Mouse (Mus musculus): ENCODE results near the gene Cdkn1b. TPM values are rescaled to one million over a fixed set of nuclear protein-coding genes. Genes with fewer than 3 reads are reported as not detected.

Cdkn1b gene
- polyA plus RNA-seq, 1 experiment from 2014 or later: 16.1 TPM

DNA sequence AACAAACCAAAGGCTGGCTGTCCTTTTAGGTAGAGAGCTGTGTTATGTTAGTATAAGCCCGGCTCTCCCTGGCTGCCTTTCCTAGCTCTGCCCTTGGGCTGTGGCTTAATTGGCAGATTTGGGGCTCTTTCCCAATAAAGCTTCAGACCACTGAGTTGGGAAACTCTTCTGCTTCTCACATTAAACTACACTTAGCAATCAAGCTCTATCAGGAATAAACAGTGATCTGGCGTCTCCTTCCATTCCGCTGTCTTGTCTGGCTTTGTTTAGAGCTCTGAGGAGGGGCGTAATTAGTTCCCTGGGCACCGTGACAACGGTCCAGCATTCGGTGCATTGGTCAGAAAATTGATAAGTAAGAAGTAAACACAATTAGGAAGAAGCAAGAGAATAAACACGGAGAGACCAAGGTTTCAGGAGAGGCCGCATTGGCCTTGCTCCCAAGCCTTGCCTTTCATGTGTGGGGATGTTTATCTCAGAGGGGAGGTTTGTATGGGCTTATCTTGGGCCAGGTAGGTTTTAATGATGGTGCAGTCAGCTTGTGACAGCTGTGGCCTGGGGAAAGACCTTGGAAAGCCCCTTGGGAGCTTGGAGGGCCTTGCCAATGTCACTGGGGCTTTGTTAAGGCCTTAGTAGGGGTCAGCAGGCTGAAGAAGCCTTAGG lies 41.8 kb downstream of the Cdkn1b start:
- no peak overlapping the region for H3K27ac ChIP-seq (replicated peaks; ENCODE audit: low read depth, low read length)
- H3K4me1 ChIP-seq (ENCODE audit: control insufficient read depth, insufficient read depth, low read length): no peaks in the 10 kb centered on the region
- H3K9me3 ChIP-seq (ENCODE audit: control insufficient read depth, low read length): no peaks in the 10 kb centered on the region
- no peak overlapping the region for H3K4me3 ChIP-seq (ENCODE audit: low read depth, low read length)
- no peak overlapping the region for H3K4me2 ChIP-seq (ENCODE audit: low read depth, severe bottlenecking)
- ATAC-seq (ENCODE audit: insufficient number of reproducible peaks, low FRiP score, low TSS enrichment, low read depth) (no peak), DNase-seq (ENCODE audit: low spot score) (no peak)
- no peaks in the 10 kb centered on the region for H3K27me3 ChIP-seq (ENCODE audit: control insufficient read depth, insufficient read depth, low read length)
- 49% methylated on average over 9 of the region's 9 CpGs for WGBS
- H3K9ac ChIP-seq (ENCODE audit: low read length): no peak overlapping the region
- H3K36me3 ChIP-seq (ENCODE audit: control insufficient read depth, insufficient read depth, low read length): no peaks in the 10 kb centered on the region

GRCm38 (mm10) chr6:134962518-134962893 lies 42.3 kb downstream of the Cdkn1b start:
- ATAC-seq (ENCODE audit: insufficient number of reproducible peaks, low FRiP score, low TSS enrichment, low read depth) (no peak), DNase-seq (ENCODE audit: low spot score) (no peak)
- no peaks in the 10 kb centered on the region for H3K4me1 ChIP-seq (ENCODE audit: control insufficient read depth, insufficient read depth, low read length)
- no peak overlapping the region for H3K4me2 ChIP-seq (ENCODE audit: low read depth, severe bottlenecking)
- no peak overlapping the region for H3K4me3 ChIP-seq (ENCODE audit: low read depth, low read length)
- no peak overlapping the region for H3K27ac ChIP-seq (replicated peaks; ENCODE audit: low read depth, low read length)
- no peaks in the 10 kb centered on the region for H3K27me3 ChIP-seq (ENCODE audit: control insufficient read depth, insufficient read depth, low read length)
- no peak overlapping the region for H3K9ac ChIP-seq (ENCODE audit: low read length)
- WGBS: 83% methylated on average over 5 of the region's 5 CpGs
- no peaks in the 10 kb centered on the region for H3K9me3 ChIP-seq (ENCODE audit: control insufficient read depth, low read length)
- H3K36me3 ChIP-seq (ENCODE audit: control insufficient read depth, insufficient read depth, low read length): no peaks in the 10 kb centered on the region

DNA sequence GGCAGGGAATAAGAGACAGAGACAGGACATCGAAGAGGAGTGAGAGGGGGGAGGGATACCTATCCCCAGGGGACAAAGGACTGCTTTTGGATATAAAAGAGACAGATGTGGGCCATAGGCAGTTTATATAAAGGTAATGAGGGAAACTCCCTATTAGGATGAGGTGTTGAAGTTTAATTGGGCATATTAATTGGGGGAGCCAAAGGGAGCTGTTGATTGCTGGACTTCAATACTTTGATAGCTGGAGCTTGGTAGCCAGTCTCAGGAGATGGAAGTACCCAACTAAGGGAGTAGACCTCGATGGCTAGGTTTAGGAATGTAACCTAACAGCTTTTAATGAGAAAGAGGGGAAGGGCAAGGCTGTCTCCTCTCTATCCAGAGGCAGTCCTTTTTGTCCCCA lies 43.7 kb downstream of the Cdkn1b start:
- Histone ChIP-seq H3K4me2 (ENCODE audit: low read depth, severe bottlenecking) (no peak overlapping the region), H3K4me3 (ENCODE audit: low read depth, low read length) (no peak overlapping the region), H3K9ac (ENCODE audit: low read length) (no peak overlapping the region), H3K36me3 (ENCODE audit: control insufficient read depth, insufficient read depth, low read length) (no peaks in the 10 kb centered on the region), H3K4me1 (ENCODE audit: control insufficient read depth, insufficient read depth, low read length) (no peaks in the 10 kb centered on the region), H3K9me3 (ENCODE audit: control insufficient read depth, low read length) (no peaks in the 10 kb centered on the region), H3K27ac (replicated peaks; ENCODE audit: low read depth, low read length) (no peak overlapping the region), H3K27me3 (ENCODE audit: control insufficient read depth, insufficient read depth, low read length) (no peaks in the 10 kb centered on the region)
- DNase-seq (ENCODE audit: low spot score) (no peak), ATAC-seq (ENCODE audit: insufficient number of reproducible peaks, low FRiP score, low TSS enrichment, low read depth) (no peak)
- WGBS: 79% methylated on average over 2 of the region's 2 CpGs

DNA sequence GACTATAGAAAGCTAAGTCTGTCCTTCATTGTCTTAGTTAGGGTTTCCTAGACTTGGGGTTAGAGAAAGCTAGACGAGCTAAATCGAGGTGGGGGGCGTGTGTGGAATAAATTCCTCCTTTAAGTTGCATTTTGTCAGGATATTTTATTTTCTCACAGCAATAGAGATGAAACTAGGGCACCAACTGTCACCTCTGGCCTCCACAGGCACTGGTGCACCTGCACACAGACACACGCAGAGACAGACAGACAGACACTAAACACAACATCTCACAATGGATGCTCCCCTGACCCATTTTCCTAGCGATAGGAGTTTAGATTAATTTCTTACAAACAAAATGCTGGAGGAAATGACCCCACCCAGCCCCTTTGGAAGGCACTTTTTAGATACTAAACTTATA lies 46.5 kb downstream of the Cdkn1b start:
- Histone ChIP-seq H3K9me3 (ENCODE audit: control insufficient read depth, low read length) (no peaks in the 10 kb centered on the region), H3K4me3 (ENCODE audit: low read depth, low read length) (no peak overlapping the region), H3K4me2 (ENCODE audit: low read depth, severe bottlenecking) (no peak overlapping the region), H3K27me3 (ENCODE audit: control insufficient read depth, insufficient read depth, low read length) (no peaks in the 10 kb centered on the region), H3K36me3 (ENCODE audit: control insufficient read depth, insufficient read depth, low read length) (no peaks in the 10 kb centered on the region; the same call in 1 of the 2 replicates), H3K9ac (ENCODE audit: low read length) (no peak overlapping the region), H3K4me1 (ENCODE audit: control insufficient read depth, insufficient read depth, low read length) (no peaks in the 10 kb centered on the region), H3K27ac (replicated peaks; ENCODE audit: low read depth, low read length) (no peak overlapping the region)
- ATAC-seq (ENCODE audit: insufficient number of reproducible peaks, low FRiP score, low TSS enrichment, low read depth) (no peak), DNase-seq (ENCODE audit: low spot score) (no peak)
- 77% methylated on average over 5 of the region's 5 CpGs for WGBS

DNA sequence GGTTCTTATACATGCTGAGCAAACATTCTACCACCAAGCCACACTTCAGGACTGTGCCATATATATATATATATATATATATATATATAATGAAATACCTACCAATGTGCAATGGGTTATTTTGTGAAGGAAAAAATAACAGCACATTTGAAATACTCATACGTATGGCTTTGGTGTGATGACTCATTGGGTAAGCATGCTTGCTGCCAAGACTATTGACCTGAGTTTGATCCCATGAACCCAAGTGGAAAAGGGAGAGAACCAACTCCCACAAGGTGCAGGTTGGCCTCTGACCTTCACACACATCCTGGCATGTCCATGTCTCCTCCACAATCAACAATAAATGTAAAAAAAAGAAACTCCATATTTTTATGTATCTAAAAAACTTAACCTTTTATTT lies 48.1 kb downstream of the Cdkn1b start:
- Histone ChIP-seq H3K9ac (ENCODE audit: low read length) (no peak overlapping the region), H3K9me3 (ENCODE audit: control insufficient read depth, low read length) (no peaks in the 10 kb centered on the region), H3K4me3 (ENCODE audit: low read depth, low read length) (no peak overlapping the region), H3K27me3 (ENCODE audit: control insufficient read depth, insufficient read depth, low read length) (no peaks in the 10 kb centered on the region), H3K27ac (replicated peaks; ENCODE audit: low read depth, low read length) (no peak overlapping the region), H3K4me1 (ENCODE audit: control insufficient read depth, insufficient read depth, low read length) (no peaks in the 10 kb centered on the region), H3K36me3 (ENCODE audit: control insufficient read depth, insufficient read depth, low read length) (no peaks in the 10 kb centered on the region; the same call in 1 of the 2 replicates), H3K4me2 (ENCODE audit: low read depth, severe bottlenecking) (no peak overlapping the region)
- ATAC-seq (ENCODE audit: insufficient number of reproducible peaks, low FRiP score, low TSS enrichment, low read depth): no peak
- WGBS: 89% methylated on average over 1 of the region's 1 CpGs
- no peak for DNase-seq (ENCODE audit: low spot score)

GRCm38 (mm10) chr6:134969498-134969897 lies 49.3 kb downstream of the Cdkn1b start:
- DNase-seq (ENCODE audit: low spot score): no peak
- Histone ChIP-seq H3K9ac (ENCODE audit: low read length) (no peak overlapping the region), H3K4me2 (ENCODE audit: low read depth, severe bottlenecking) (no peak overlapping the region), H3K27me3 (ENCODE audit: control insufficient read depth, insufficient read depth, low read length) (no peaks in the 10 kb centered on the region), H3K4me3 (ENCODE audit: low read depth, low read length) (no peak overlapping the region), H3K4me1 (ENCODE audit: control insufficient read depth, insufficient read depth, low read length) (no peaks in the 10 kb centered on the region), H3K27ac (replicated peaks; ENCODE audit: low read depth, low read length) (no peak overlapping the region), H3K9me3 (ENCODE audit: control insufficient read depth, low read length) (no peaks in the 10 kb centered on the region), H3K36me3 (ENCODE audit: control insufficient read depth, insufficient read depth, low read length) (no peaks in the 10 kb centered on the region; the same call in 1 of the 2 replicates)
- ATAC-seq (ENCODE audit: insufficient number of reproducible peaks, low FRiP score, low TSS enrichment, low read depth): no peak
- 97% methylated on average over 2 of the region's 2 CpGs for WGBS

GRCm38 (mm10) chr6:134972096-134972495 lies 51.9 kb downstream of the Cdkn1b start:
- ATAC-seq (ENCODE audit: insufficient number of reproducible peaks, low FRiP score, low TSS enrichment, low read depth): no peak
- H3K4me2 ChIP-seq (ENCODE audit: low read depth, severe bottlenecking): no peak overlapping the region
- H3K27me3 ChIP-seq (ENCODE audit: control insufficient read depth, insufficient read depth, low read length): no peaks in the 10 kb centered on the region
- H3K4me1 ChIP-seq (ENCODE audit: control insufficient read depth, insufficient read depth, low read length): no peaks in the 10 kb centered on the region
- H3K4me3 ChIP-seq (ENCODE audit: low read depth, low read length): no peak overlapping the region
- no peaks in the 10 kb centered on the region for H3K9me3 ChIP-seq (ENCODE audit: control insufficient read depth, low read length)
- H3K27ac ChIP-seq (replicated peaks; ENCODE audit: low read depth, low read length): no peak overlapping the region
- no peak for DNase-seq (ENCODE audit: low spot score)
- no peaks in the 10 kb centered on the region; the same call in 1 of the 2 replicates for H3K36me3 ChIP-seq (ENCODE audit: control insufficient read depth, insufficient read depth, low read length)
- H3K9ac ChIP-seq (ENCODE audit: low read length): no peak overlapping the region
- WGBS: 55% methylated on average over 4 of the region's 4 CpGs

Measured in limb, embryonic 11.5 days (tissue).